Comparison of ENCODE assay signal across 29 mouse cellular contexts in the genomic region with DNA sequence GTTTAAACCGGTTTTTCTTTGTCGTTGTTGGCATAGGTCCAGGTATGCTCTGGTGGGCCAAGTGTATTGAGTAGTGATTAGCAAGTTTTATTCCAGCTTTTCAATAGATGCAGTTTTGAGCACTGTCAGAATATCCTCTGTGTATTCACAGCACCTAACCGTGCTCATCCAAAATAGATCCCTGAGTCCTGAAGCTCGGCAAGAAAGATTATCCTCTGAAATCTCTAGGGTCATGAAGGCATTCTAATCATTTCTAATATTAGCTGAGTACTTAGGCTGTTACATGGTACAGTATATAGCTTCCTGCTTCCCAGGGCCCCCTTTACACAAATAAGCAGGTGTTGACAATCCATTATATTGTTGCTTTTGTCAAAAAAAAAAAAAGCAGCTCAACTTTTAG.
"Had no signal": no experiment of that assay in that cellular context is flagged by ENCODE, and none has a peak within 500 bp of the region (broad histone marks: within the 10 kb centered on the region; RNA-seq: fewer than 3 reads in every experiment).

No protein-coding gene starts in this region.

- ATAC-seq: forebrain, embryonic 13.5 days; forebrain, embryonic 14.5 days; forebrain, embryonic 15.5 days; forebrain, embryonic 16.5 days; forebrain, postnatal 0 days had no signal

- H3K4me1 ChIP-seq: embryonic facial prominence, embryonic 10.5 days; embryonic facial prominence, embryonic 12.5 days; embryonic facial prominence, embryonic 13.5 days; embryonic facial prominence, embryonic 15.5 days; forebrain, embryonic 10.5 days; forebrain, embryonic 12.5 days; forebrain, embryonic 15.5 days had no signal

- H3K36me3 ChIP-seq: embryonic facial prominence, embryonic 10.5 days; embryonic facial prominence, embryonic 12.5 days; embryonic facial prominence, embryonic 13.5 days; embryonic facial prominence, embryonic 15.5 days; forebrain, embryonic 10.5 days; forebrain, embryonic 12.5 days; forebrain, embryonic 15.5 days had no signal

- DNase-seq: cerebellum, adult 2 months; cerebellum, adult 8-10 months; cerebellum, adult 9-10 months; cerebellum, adult 9-11 months; cerebellum, postnatal 10 days; cerebellum, postnatal 14 days; cerebellum, postnatal 25 days; cerebellum, postnatal 36 days; embryo, embryonic 11 days; forebrain, postnatal 0 days; gastrocnemius, adult 2 months; gastrocnemius, postnatal 10 days; gastrocnemius, postnatal 14 days; gastrocnemius, postnatal 25 days; gastrocnemius, postnatal 36 days; heart, adult 11 months; heart, adult 18-20 months; heart, adult 2 months had no signal

- H3K27me3 ChIP-seq: embryonic facial prominence, embryonic 12.5 days; embryonic facial prominence, embryonic 13.5 days; embryonic facial prominence, embryonic 15.5 days; forebrain, embryonic 12.5 days; forebrain, embryonic 13.5 days; forebrain, embryonic 15.5 days had no signal

- H3K9me3 ChIP-seq: embryonic facial prominence, embryonic 10.5 days; embryonic facial prominence, embryonic 12.5 days; embryonic facial prominence, embryonic 13.5 days; embryonic facial prominence, embryonic 15.5 days; forebrain, embryonic 10.5 days; forebrain, embryonic 12.5 days; forebrain, embryonic 13.5 days; forebrain, embryonic 15.5 days had no signal

- H3K27ac ChIP-seq: embryonic facial prominence, embryonic 10.5 days; embryonic facial prominence, embryonic 12.5 days; embryonic facial prominence, embryonic 13.5 days; embryonic facial prominence, embryonic 15.5 days; forebrain, embryonic 10.5 days; forebrain, embryonic 12.5 days; forebrain, embryonic 13.5 days; forebrain, embryonic 15.5 days; gastrocnemius, adult 2 months; heart, adult 2 months had no signal

- H3K4me2 ChIP-seq: embryonic facial prominence, embryonic 12.5 days; embryonic facial prominence, embryonic 13.5 days; embryonic facial prominence, embryonic 15.5 days; forebrain, embryonic 12.5 days; forebrain, embryonic 13.5 days; forebrain, embryonic 15.5 days had no signal

- H3K4me3 ChIP-seq: embryonic facial prominence, embryonic 10.5 days; embryonic facial prominence, embryonic 12.5 days; embryonic facial prominence, embryonic 13.5 days; embryonic facial prominence, embryonic 15.5 days; erythroblast, embryonic 14.5 days; forebrain, embryonic 10.5 days; forebrain, embryonic 12.5 days; forebrain, embryonic 13.5 days; forebrain, embryonic 15.5 days; gastrocnemius, adult 2 months; heart, adult 2 months had no signal

- H3K9ac ChIP-seq: embryonic facial prominence, embryonic 12.5 days; embryonic facial prominence, embryonic 13.5 days; embryonic facial prominence, embryonic 15.5 days; forebrain, embryonic 12.5 days; forebrain, embryonic 13.5 days; forebrain, embryonic 15.5 days; forebrain, postnatal 0 days had no signal
